Mouse (Mus musculus): ENCODE data around the gene Zfyve27.

The Zfyve27 gene

GRCm38 (mm10) chr19:42163764-42164163 lies at the start of gene Zfyve27:
Gene Zfyve27 (plus strand): TSS chr19:42163951.
- peaks cover 31% of the 10 kb centered on the region for H3K9me3 ChIP-seq (ENCODE audit: low read length)
- no peak for TF ChIP-seq CTCF (conservative IDR thresholded peaks at IDR 0.05; ENCODE audit: low read length)
- no peak for TF ChIP-seq NANOG (IDR thresholded peaks at IDR 0.05; ENCODE audit: borderline replicate concordance, low read length)
- TF ChIP-seq POU5F1 (IDR thresholded peaks at IDR 0.05; ENCODE audit: borderline replicate concordance, low read length) = no peak
- H3K4me1 ChIP-seq (replicated peaks; ENCODE audit: low read depth, low read length) = peaks cover 16% of the 10 kb centered on the region
- H3K27me3 ChIP-seq (ENCODE audit: insufficient read depth, low read length) = 0 out of 2 replicates have a peak, but pooled peaks cover 6% of the 10 kb centered on the region
- no peaks in the 10 kb centered on the region for H3K36me3 ChIP-seq (ENCODE audit: insufficient read depth, low read length)
- H3K4me3 ChIP-seq (replicated peaks; ENCODE audit: low read length) = no peak within 1 kb of the TSS

- Histone ChIP-seq H3K9me3 (ENCODE audit: low read length) (no peaks in the 10 kb centered on the region), H3K4me3 (replicated peaks; ENCODE audit: low read length) (no peak overlapping the region), H3K27me3 (ENCODE audit: insufficient read depth, low read length) (no peaks in the 10 kb centered on the region), H3K4me1 (replicated peaks; ENCODE audit: low read depth, low read length) (peaks cover 18% of the 10 kb centered on the region), H3K36me3 (ENCODE audit: insufficient read depth, low read length) (peaks cover 74% of the 10 kb centered on the region)
- TF ChIP-seq POU5F1 (IDR thresholded peaks at IDR 0.05; ENCODE audit: borderline replicate concordance, low read length) (no peak), NANOG (IDR thresholded peaks at IDR 0.05; ENCODE audit: borderline replicate concordance, low read length) (no peak), CTCF (conservative IDR thresholded peaks at IDR 0.05; ENCODE audit: low read length) (no peak)
These were observed 47.9 kb upstream of the Zfyve27 start for GRCm38 (mm10) chr19:42115783-42116335.

- H3K36me3 ChIP-seq (ENCODE audit: insufficient read depth, low read length) = peaks cover 93% of the 10 kb centered on the region
- H3K9me3 ChIP-seq (ENCODE audit: low read length) = no peaks in the 10 kb centered on the region
- TF ChIP-seq POU5F1 (IDR thresholded peaks at IDR 0.05; ENCODE audit: borderline replicate concordance, low read length) (no peak), NANOG (IDR thresholded peaks at IDR 0.05; ENCODE audit: borderline replicate concordance, low read length) (no peak), CTCF (conservative IDR thresholded peaks at IDR 0.05; ENCODE audit: low read length) (no peak)
- H3K27me3 ChIP-seq (ENCODE audit: insufficient read depth, low read length) = no peaks in the 10 kb centered on the region
- H3K4me1 ChIP-seq (replicated peaks; ENCODE audit: low read depth, low read length) = peaks cover 35% of the 10 kb centered on the region
- no peak overlapping the region for H3K4me3 ChIP-seq (replicated peaks; ENCODE audit: low read length)
These were observed 45.6 kb upstream of the Zfyve27 start for GRCm38 (mm10) chr19:42118142-42118541.

- no peaks in the 10 kb centered on the region for H3K9me3 ChIP-seq (ENCODE audit: low read length)
- no peak overlapping the region for H3K4me3 ChIP-seq (replicated peaks; ENCODE audit: low read length)
- H3K36me3 ChIP-seq (ENCODE audit: insufficient read depth, low read length) = peaks cover 93% of the 10 kb centered on the region
- peaks cover 40% of the 10 kb centered on the region for H3K4me1 ChIP-seq (replicated peaks; ENCODE audit: low read depth, low read length)
- TF ChIP-seq POU5F1 (IDR thresholded peaks at IDR 0.05; ENCODE audit: borderline replicate concordance, low read length) (no peak), CTCF (conservative IDR thresholded peaks at IDR 0.05; ENCODE audit: low read length) (no peak), NANOG (IDR thresholded peaks at IDR 0.05; ENCODE audit: borderline replicate concordance, low read length) (no peak)
- no peaks in the 10 kb centered on the region for H3K27me3 ChIP-seq (ENCODE audit: insufficient read depth, low read length)
These were observed 45.2 kb upstream of the Zfyve27 start for GRCm38 (mm10) chr19:42118596-42118995.

- H3K4me1 ChIP-seq (replicated peaks; ENCODE audit: low read depth, low read length) = peaks cover 58% of the 10 kb centered on the region
- peaks cover 98% of the 10 kb centered on the region for H3K36me3 ChIP-seq (ENCODE audit: insufficient read depth, low read length)
- TF ChIP-seq NANOG (IDR thresholded peaks at IDR 0.05; ENCODE audit: borderline replicate concordance, low read length) = no peak
- no peak for TF ChIP-seq CTCF (conservative IDR thresholded peaks at IDR 0.05; ENCODE audit: low read length)
- TF ChIP-seq POU5F1 (IDR thresholded peaks at IDR 0.05; ENCODE audit: borderline replicate concordance, low read length) = no peak
- H3K27me3 ChIP-seq (ENCODE audit: insufficient read depth, low read length) = no peaks in the 10 kb centered on the region
- H3K9me3 ChIP-seq (ENCODE audit: low read length) = no peaks in the 10 kb centered on the region
- H3K4me3 ChIP-seq (replicated peaks; ENCODE audit: low read length) = no peak overlapping the region
These were observed 43.3 kb upstream of the Zfyve27 start for GRCm38 (mm10) chr19:42120451-42120850.

- peaks cover 89% of the 10 kb centered on the region for H3K4me1 ChIP-seq (replicated peaks; ENCODE audit: low read depth, low read length)
- TF ChIP-seq NANOG (IDR thresholded peaks at IDR 0.05; ENCODE audit: borderline replicate concordance, low read length) = no peak
- TF ChIP-seq POU5F1 (IDR thresholded peaks at IDR 0.05; ENCODE audit: borderline replicate concordance, low read length) = no peak
- TF ChIP-seq CTCF (conservative IDR thresholded peaks at IDR 0.05; ENCODE audit: low read length) = no peak
- no peaks in the 10 kb centered on the region for H3K9me3 ChIP-seq (ENCODE audit: low read length)
These were observed 39.1 kb upstream of the Zfyve27 start for GRCm38 (mm10) chr19:42124684-42125083.

GRCm38 (mm10) chr19:42125501-42126218 lies 38.1 kb upstream of the Zfyve27 start:
- Histone ChIP-seq H3K4me1 (replicated peaks; ENCODE audit: low read depth, low read length) (peaks cover 91% of the 10 kb centered on the region), H3K36me3 (ENCODE audit: insufficient read depth, low read length) (peaks cover 74% of the 10 kb centered on the region), H3K4me3 (replicated peaks; ENCODE audit: low read length) (peak overlapping the region; percentile 96), H3K9me3 (ENCODE audit: low read length) (no peaks in the 10 kb centered on the region), H3K27me3 (ENCODE audit: insufficient read depth, low read length) (no peaks in the 10 kb centered on the region)
- no peak for TF ChIP-seq CTCF (conservative IDR thresholded peaks at IDR 0.05; ENCODE audit: low read length)
- no peak for TF ChIP-seq NANOG (IDR thresholded peaks at IDR 0.05; ENCODE audit: borderline replicate concordance, low read length)
- TF ChIP-seq POU5F1 (IDR thresholded peaks at IDR 0.05; ENCODE audit: borderline replicate concordance, low read length) = no peak

More at GRCm38 (mm10) chr19:42124684-42125083, 39.1 kb upstream of the Zfyve27 start:
- Histone ChIP-seq H3K27me3 (ENCODE audit: insufficient read depth, low read length) (no peaks in the 10 kb centered on the region), H3K4me3 (replicated peaks; ENCODE audit: low read length) (peak overlapping the region; percentile 96), H3K36me3 (ENCODE audit: insufficient read depth, low read length) (peaks cover 83% of the 10 kb centered on the region)

GRCm38 (mm10) chr19:42126219-42126605 lies 37.5 kb upstream of the Zfyve27 start:
- no peaks in the 10 kb centered on the region for H3K27me3 ChIP-seq (ENCODE audit: insufficient read depth, low read length)
- peaks cover 91% of the 10 kb centered on the region for H3K4me1 ChIP-seq (replicated peaks; ENCODE audit: low read depth, low read length)
- TF ChIP-seq NANOG (IDR thresholded peaks at IDR 0.05; ENCODE audit: borderline replicate concordance, low read length) = no peak
- no peak for TF ChIP-seq CTCF (conservative IDR thresholded peaks at IDR 0.05; ENCODE audit: low read length)
- TF ChIP-seq POU5F1 (IDR thresholded peaks at IDR 0.05; ENCODE audit: borderline replicate concordance, low read length) = no peak
- no peaks in the 10 kb centered on the region for H3K9me3 ChIP-seq (ENCODE audit: low read length)
- peak overlapping the region; percentile 96 for H3K4me3 ChIP-seq (replicated peaks; ENCODE audit: low read length)
- H3K36me3 ChIP-seq (ENCODE audit: insufficient read depth, low read length) = peaks cover 68% of the 10 kb centered on the region
